Mouse (Mus musculus) hematopoietic stem cell, adult 5-6 weeks (primary cell): Measurements from ENCODE around the gene Ccl17. TPM values are rescaled to one million over a fixed set of nuclear protein-coding genes. Genes with fewer than 3 reads are reported as not detected.

ENCODE experiments used
- ATAC-seq, 2 experiments: fragments of 125-278 bp in 1 of 2; replicated peaks in 1 of 2; 2 replicates each; pipeline ENCODE4 v1.8.0; 2016 to 2017; ENCODE audit warnings: inconsistent platforms in 2 of 2, mild to moderate bottlenecking in 2 of 2, moderate number of reproducible peaks in 2 of 2, low read depth in 1 of 2, moderate TSS enrichment in 1 of 2; ENCODE audit not compliant: low FRiP score in 2 of 2, poor library complexity in 2 of 2, severe bottlenecking in 2 of 2, insufficient read depth in 1 of 2, low TSS enrichment in 1 of 2
- total RNA-seq: library from RNA; stranded (forward); fragments of 172-1452, 232-1000 nt; gene quantifications from 2 replicates; pipeline ENCODE4 v1.2.3, GENCODE M21; 2017

Gene Ccl17
- total RNA-seq, 1 experiment from 2014 or later = not detected

DNA sequence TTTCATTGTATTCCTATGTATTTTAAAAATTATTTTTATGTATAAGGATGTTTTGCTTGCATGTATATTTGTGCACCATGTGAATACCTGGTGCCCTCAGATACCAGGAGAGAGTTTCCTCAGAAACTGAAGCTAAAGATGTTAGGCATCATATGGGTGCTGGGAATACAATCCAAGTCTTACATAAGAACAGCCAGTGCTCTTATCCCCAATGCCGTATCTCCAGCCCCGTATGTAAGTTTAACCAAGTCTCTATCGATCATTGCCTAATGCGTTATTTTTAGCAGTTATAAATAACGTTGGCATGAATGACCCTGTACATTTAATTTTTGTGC is 46.7 kb downstream of the Ccl17 start:
- ATAC-seq = 0 out of 4 replicates have a peak, but pooled peaks have one; percentile 3 to 6

DNA sequence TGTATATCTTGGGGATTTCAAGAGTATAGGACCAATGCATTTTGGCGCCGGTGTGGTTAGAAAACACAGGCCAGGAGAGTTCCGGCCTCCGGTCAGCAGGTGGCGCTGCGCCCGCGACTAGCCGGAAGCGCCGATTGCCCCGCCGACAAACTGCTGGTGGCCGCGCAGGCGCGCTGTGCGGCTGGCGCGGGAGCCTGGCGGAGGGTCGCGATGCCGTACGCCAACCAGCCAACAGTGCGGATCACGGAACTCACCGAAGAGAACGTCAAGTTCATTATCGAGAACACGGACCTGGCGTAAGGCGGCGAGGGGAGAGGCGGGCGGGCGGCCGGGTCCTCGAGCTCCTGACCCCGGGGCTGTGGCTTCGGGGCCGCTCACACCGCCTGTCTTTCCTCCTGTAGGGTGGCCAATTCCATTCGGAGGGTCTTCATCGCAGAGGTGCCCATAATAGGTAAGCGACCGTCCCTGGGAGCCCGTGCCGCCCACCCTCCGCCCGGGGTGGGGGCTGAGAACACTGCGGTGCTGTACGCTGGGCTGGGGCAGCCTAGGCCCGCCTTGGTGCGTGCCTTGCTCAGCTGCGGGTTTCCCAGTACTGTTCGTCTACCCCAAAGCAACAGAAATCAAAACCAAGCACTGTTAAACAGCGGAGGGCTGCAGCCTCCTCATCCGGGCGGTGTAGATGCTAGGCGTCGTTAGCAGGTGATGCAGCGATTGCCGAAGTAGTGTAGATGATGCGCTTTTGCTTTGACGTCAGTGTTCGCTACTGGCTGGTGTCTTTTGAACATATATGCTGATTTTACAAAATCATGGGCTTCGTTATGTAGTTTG is 47.3 kb downstream of the Ccl17 start, which contains the start of gene Polr2c:
TSS of gene Polr2c (plus strand) at position 105 of the 828 bp plus-strand sequence.
- peak; percentile 74 to 83 for ATAC-seq

DNA sequence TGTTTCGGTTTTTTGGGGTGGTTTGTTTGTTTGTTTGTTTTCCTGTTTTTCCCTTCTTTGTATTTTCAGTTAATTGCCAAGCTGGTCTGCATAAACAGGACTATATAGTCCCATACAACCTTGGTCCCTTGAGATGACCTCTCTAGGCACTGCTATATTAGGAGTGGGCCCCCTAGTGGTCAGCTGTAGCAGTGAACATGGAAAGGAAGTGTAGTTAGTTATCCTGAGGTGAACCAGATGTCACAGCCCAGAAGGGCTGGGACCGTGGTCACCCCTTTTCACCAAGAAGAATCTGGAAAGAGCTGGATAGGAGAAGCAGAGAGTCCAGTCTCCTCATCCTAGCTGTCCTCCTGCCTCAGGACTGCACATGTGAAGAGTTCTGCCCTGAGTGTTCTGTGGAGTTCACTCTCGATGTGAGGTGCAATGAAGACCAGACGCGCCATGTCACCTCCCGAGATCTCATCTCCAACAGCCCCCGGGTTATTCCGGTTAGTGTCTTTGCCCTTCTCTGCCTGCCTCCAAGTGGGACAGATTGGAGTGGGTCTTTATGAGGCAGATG is 51.2 kb downstream of the Ccl17 start:
- peak; percentile 60 to 63; a peak in 2 of 4 replicates for ATAC-seq

Other genes starting within 250 kb of the Ccl17 start
- gene Rspry1, start 208.5 kb upstream of the Ccl17 start, total RNA-seq = 40.0 and 43.6 TPM in 2 replicates
- gene Fam192a, start 208.5 kb upstream of the Ccl17 start, total RNA-seq = 84.4 and 120 TPM in 2 replicates
- 96.4 and 129 TPM in 2 replicates for gene Arl2bp, start 143.9 kb upstream of the Ccl17 start, total RNA-seq
- gene Pllp, start 114.2 kb upstream of the Ccl17 start, total RNA-seq = 0.50 TPM in 1 of 2 replicates, not detected in the other
- gene Ccl22, start 64.9 kb upstream of the Ccl17 start, total RNA-seq = not detected in 2 replicates
- 0.55 and 3.3 TPM in 2 replicates for gene Cx3cl1, start 38.4 kb upstream of the Ccl17 start, total RNA-seq
- gene Coq9, start 27.9 kb downstream of the Ccl17 start, total RNA-seq = 33.1 and 39.4 TPM in 2 replicates
- 24.1 and 49.0 TPM in 2 replicates for gene Ciapin1, start 27.9 kb downstream of the Ccl17 start, total RNA-seq
- 54.9 and 64.7 TPM in 2 replicates for gene Polr2c, start 47.0 kb downstream of the Ccl17 start, total RNA-seq
- 0.13 and 0.30 TPM in 2 replicates for gene Dok4, start 65.9 kb downstream of the Ccl17 start, total RNA-seq
- 3.4 and 4.9 TPM in 2 replicates for gene Ccdc102a, start 107.6 kb downstream of the Ccl17 start, total RNA-seq
- gene Adgrg5, start 113.2 kb downstream of the Ccl17 start, total RNA-seq = 0.25 TPM in 1 of 2 replicates, not detected in the other
- 565 and 601 TPM in 2 replicates for gene Adgrg1, start 164.3 kb downstream of the Ccl17 start, total RNA-seq
- 114 and 161 TPM in 2 replicates for gene Adgrg3, start 207.2 kb downstream of the Ccl17 start, total RNA-seq
- gene Drc7, start 244.7 kb downstream of the Ccl17 start, total RNA-seq = 5.6 and 10.2 TPM in 2 replicates